Mouse (Mus musculus) liver, postnatal 0 days (tissue): ENCODE measurements around the gene Bok. TPM values are rescaled to one million over a fixed set of nuclear protein-coding genes. Genes with fewer than 3 reads are reported as not detected.

ENCODE experiments used
- ATAC-seq: fragments of 200-750 bp; cut with Nextera tagmentation; 2 replicates; pipeline ENCODE4 v1.8.0; 2017; ENCODE audit warnings: mild to moderate bottlenecking, moderate library complexity
- DNase-seq: peaks from one replicate; pipeline ENCODE4 v3.0.0-alpha.2; 2016
- H3K27ac ChIP-seq: fragments of 300-500 bp; sonication (generic); 2 replicates; pipeline ENCODE4 v1.5.1; 2014; ENCODE audit warnings: antibody characterized with exemption, moderate library complexity, mild to moderate bottlenecking, low read depth
- H3K27me3 ChIP-seq: fragments of 300-500 bp; sonication (generic); 2 replicates; pipeline ENCODE4 v1.6.1; 2014; ENCODE audit warnings: low read length, control low read depth, mixed read lengths; ENCODE audit not compliant: insufficient read depth
- H3K36me3 ChIP-seq: fragments of 300-500 bp; sonication (generic); replicated peaks from 2 replicates; pipeline ENCODE4 v1.6.1; 2014; ENCODE audit warnings: mild to moderate bottlenecking, control low read depth, low read length, moderate library complexity, mixed read lengths; ENCODE audit not compliant: insufficient read depth
- H3K4me1 ChIP-seq: fragments of 300-500 bp; sonication (generic); 2 replicates; pipeline ENCODE4 v1.6.1; 2014; ENCODE audit warnings: antibody characterized with exemption, mild to moderate bottlenecking, control low read depth; ENCODE audit not compliant: insufficient read depth
- H3K4me2 ChIP-seq: fragments of 300-500 bp; sonication (generic); 2 replicates; pipeline ENCODE4 v1.6.1; 2014; ENCODE audit warnings: low read depth, mild to moderate bottlenecking, low read length, moderate library complexity, mixed read lengths
- H3K4me3 ChIP-seq: fragments of 300-500 bp; sonication (generic); 2 replicates; pipeline ENCODE4 v1.5.1; 2014; ENCODE audit warnings: low read depth, low read length
- H3K9ac ChIP-seq: fragments of 300-500 bp; sonication (generic); replicated peaks from 2 replicates; pipeline ENCODE4 v1.6.1; 2014; ENCODE audit warnings: mild to moderate bottlenecking, moderate library complexity
- H3K9me3 ChIP-seq: fragments of 300-500 bp; sonication (generic); 2 replicates; pipeline ENCODE4 v1.6.1; 2016; ENCODE audit warnings: mild to moderate bottlenecking, control low read depth, low read length, mixed read lengths
- CTCF ChIP-seq: sonication (generic); IDR thresholded peaks from 2 replicates; pipeline ENCODE4 v1.5.1; 2016; ENCODE audit warnings: antibody characterized with exemption, low read depth
- EP300 ChIP-seq: IDR thresholded peaks from 2 replicates; pipeline ENCODE4 v1.6.1; 2016; ENCODE audit warnings: antibody characterized with exemption, low read depth, mild to moderate bottlenecking
- WGBS: fragments of 180-500 bp; shearing (Covaris S2); extraction: QIAGEN DNeasy Blood & Tissue Kit; methylation state at CpG from one replicate; pipeline ENCODE4 v1.1.7; 2014; ENCODE audit not compliant: insufficient replicate concordance; 5-methylcytosine and 5-hydroxymethylcytosine counted together
- polyA plus RNA-seq: library from polyadenylated mRNA; unstranded; fragments of >200 nt; fragmentation: Nextera tagmentation; extraction: Ambion mirVana; gene quantifications from 2 replicates; pipeline ENCODE4 v1.2.1, GENCODE M21; 2015

Bok gene
- polyA plus RNA-seq, 1 experiment from 2014 or later, result 7.2 TPM

DNA sequence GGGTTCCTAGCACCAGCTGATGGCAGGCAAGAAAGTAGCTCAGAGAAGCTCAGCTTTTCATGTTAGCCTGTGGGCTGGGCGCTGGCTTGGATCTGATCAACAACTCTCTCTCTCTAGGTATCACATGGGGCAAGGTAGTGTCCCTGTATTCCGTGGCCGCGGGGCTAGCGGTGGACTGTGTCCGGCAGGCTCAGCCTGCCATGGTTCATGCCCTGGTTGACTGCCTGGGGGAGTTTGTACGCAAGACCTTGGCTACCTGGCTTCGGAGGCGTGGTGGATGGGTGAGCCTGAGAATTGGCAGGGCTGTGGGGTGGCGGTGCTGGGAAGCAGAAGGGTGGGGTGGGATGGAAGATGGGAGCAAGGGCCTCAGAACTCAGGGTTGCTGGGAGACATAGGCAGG is 8.5 kb downstream of the Bok start:
- peak; percentile 66 for ATAC-seq
- H3K36me3 ChIP-seq, result no peaks in the 10 kb centered on the region
- peak overlapping the region; percentile 41; the same call in 1 of the 2 replicates for H3K27ac ChIP-seq
- no peak overlapping the region for H3K9ac ChIP-seq
- H3K9me3 ChIP-seq, result no peaks in the 10 kb centered on the region
- 0 out of 2 replicates have a peak, but pooled peaks cover 3% of the 10 kb centered on the region for H3K4me1 ChIP-seq
- peak; percentile 28 for DNase-seq
- no peaks in the 10 kb centered on the region for H3K27me3 ChIP-seq
- H3K4me2 ChIP-seq, result peak overlapping the region; percentile 38
- no peak overlapping the region for H3K4me3 ChIP-seq
- TF ChIP-seq EP300, result no peak
- no peak for TF ChIP-seq CTCF
- 81% methylated on average over 10 of the region's 10 CpGs for WGBS

GRCm38 (mm10) chr1:93694966-93695365 is 9.5 kb downstream of the Bok start:
- H3K36me3 ChIP-seq, result no peaks in the 10 kb centered on the region
- TF ChIP-seq CTCF, result no peak
- TF ChIP-seq EP300, result 0 out of 2 replicates have a peak, but pooled peaks have one; percentile 24

GRCm38 (mm10) chr1:93697317-93697716 is 11.9 kb downstream of the Bok start:
- ATAC-seq, result no peak
- no peak overlapping the region for H3K27ac ChIP-seq

More at GRCm38 (mm10) chr1:93694966-93695365, 9.5 kb downstream of the Bok start:
- no peak overlapping the region for H3K4me2 ChIP-seq
- 71% methylated on average over 6 of the region's 6 CpGs for whole genome bisulfite sequencing
- 0 out of 2 replicates have a peak, but pooled peaks cover 3% of the 10 kb centered on the region for H3K4me1 ChIP-seq
- H3K4me3 ChIP-seq, result no peak overlapping the region
- no peak overlapping the region for H3K9ac ChIP-seq
- H3K27me3 ChIP-seq, result no peaks in the 10 kb centered on the region
- ATAC-seq (no peak), DNase-seq (peak; percentile 34)
- H3K9me3 ChIP-seq, result no peaks in the 10 kb centered on the region
- peak overlapping the region; percentile 67; the same call in 1 of the 2 replicates for H3K27ac ChIP-seq

DNA sequence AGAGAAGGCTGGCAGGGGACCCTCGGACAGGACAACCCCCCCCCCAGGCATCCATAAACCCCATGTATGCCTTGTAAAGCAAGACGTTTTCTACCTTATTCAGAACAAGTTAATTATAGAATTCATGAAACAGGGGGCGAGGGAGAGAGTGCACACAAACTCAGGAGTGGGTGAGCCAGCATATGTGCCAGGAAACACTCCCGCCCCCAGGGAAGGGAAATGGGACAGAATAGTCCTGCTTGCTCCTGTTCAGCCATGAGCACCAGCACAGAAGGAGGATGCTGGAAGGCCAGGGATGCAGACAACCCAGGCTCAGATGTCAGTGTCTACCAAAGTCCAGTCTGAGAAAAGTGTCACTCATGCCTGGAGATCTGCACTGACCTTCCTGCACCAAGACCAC is 13.7 kb downstream of the Bok start:
- TF ChIP-seq EP300 (no peak), CTCF (no peak)
- WGBS, result 73% methylated on average over 4 of the region's 4 CpGs

More at GRCm38 (mm10) chr1:93697317-93697716, 11.9 kb downstream of the Bok start:
- no peak overlapping the region for H3K4me3 ChIP-seq
- no peak for DNase-seq
- H3K27me3 ChIP-seq, result no peaks in the 10 kb centered on the region
- H3K9me3 ChIP-seq, result no peaks in the 10 kb centered on the region
- 37% methylated on average over 3 of the region's 3 CpGs for WGBS
- no peaks in the 10 kb centered on the region for H3K36me3 ChIP-seq
- no peak overlapping the region for H3K4me2 ChIP-seq
- no peak overlapping the region for H3K9ac ChIP-seq
- TF ChIP-seq CTCF (no peak), EP300 (no peak)
- 0 out of 2 replicates have a peak, but pooled peaks cover 3% of the 10 kb centered on the region for H3K4me1 ChIP-seq

GRCm38 (mm10) chr1:93702106-93702505 is 16.6 kb downstream of the Bok start:
- DNase-seq (no peak), ATAC-seq (no peak)
- WGBS, result 64% methylated on average over 1 of the region's 1 CpGs
- H3K9me3 ChIP-seq, result no peaks in the 10 kb centered on the region
- H3K9ac ChIP-seq, result no peak overlapping the region
- H3K27me3 ChIP-seq, result no peaks in the 10 kb centered on the region
- no peak for TF ChIP-seq CTCF
- TF ChIP-seq EP300, result no peak
- no peak overlapping the region for H3K27ac ChIP-seq
- H3K4me3 ChIP-seq, result no peak overlapping the region
- H3K36me3 ChIP-seq, result peaks cover 10% of the 10 kb centered on the region
- no peak overlapping the region for H3K4me2 ChIP-seq
- H3K4me1 ChIP-seq, result no peaks in the 10 kb centered on the region

More for the DNA sequence above, 13.7 kb downstream of the Bok start:
- Histone ChIP-seq H3K4me2 (no peak overlapping the region), H3K4me1 (0 out of 2 replicates have a peak, but pooled peaks cover 3% of the 10 kb centered on the region), H3K36me3 (no peaks in the 10 kb centered on the region; the same call in none of the 2 replicates), H3K4me3 (no peak overlapping the region), H3K9me3 (no peaks in the 10 kb centered on the region), H3K27ac (no peak overlapping the region), H3K9ac (no peak overlapping the region), H3K27me3 (no peaks in the 10 kb centered on the region)
- DNase-seq (no peak), ATAC-seq (no peak)

DNA sequence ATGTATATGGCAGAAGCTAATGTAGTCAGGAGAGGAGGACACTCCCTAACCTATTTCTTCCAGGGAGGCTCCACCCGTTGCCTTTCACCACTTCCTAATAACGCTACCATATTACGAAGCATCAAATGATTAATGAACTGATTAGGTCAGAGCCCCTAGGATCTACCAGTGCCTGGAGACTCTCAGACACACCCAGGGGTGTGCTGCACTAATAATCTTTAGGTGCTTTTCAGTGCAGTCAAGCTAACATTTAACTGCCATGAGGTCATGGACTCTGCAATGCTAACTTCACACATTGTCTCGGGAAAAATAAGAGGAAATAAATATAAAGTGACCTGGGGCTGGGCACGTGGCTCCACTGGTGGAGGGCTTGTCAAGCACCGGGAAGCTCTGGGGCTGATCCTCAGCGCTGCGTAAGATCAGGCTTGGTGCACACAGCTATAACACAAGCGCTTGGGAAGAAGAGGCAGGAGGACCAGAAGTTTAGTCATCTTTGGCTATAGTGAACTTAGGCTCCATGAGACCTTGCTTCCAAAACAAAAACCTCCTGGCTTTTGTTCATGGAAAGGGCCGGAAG is 18.1 kb downstream of the Bok start:
- H3K9me3 ChIP-seq, result no peaks in the 10 kb centered on the region
- no peak overlapping the region for H3K27ac ChIP-seq
- 84% methylated on average over 10 of the region's 10 CpGs for WGBS
- no peak for DNase-seq
- peaks cover 10% of the 10 kb centered on the region for H3K36me3 ChIP-seq
- H3K4me1 ChIP-seq, result no peaks in the 10 kb centered on the region
- no peak overlapping the region for H3K9ac ChIP-seq
- no peak overlapping the region for H3K4me2 ChIP-seq
- H3K4me3 ChIP-seq, result no peak overlapping the region
- no peak for ATAC-seq
- TF ChIP-seq EP300, result no peak
- TF ChIP-seq CTCF, result no peak
- no peaks in the 10 kb centered on the region for H3K27me3 ChIP-seq
